Mouse (Mus musculus) testis, adult 2 months (tissue): ENCODE results near the gene Olfm3. TPM values are rescaled to one million over a fixed set of nuclear protein-coding genes. Genes with fewer than 3 reads are reported as not detected.

Source experiments
- H3K27ac ChIP-seq: fragments of 200-500 bp; 2 replicates; pipeline ENCODE4 v1.5.1; 2012; ENCODE audit warnings: low read depth, low read length; ENCODE audit not compliant: control insufficient read depth, insufficient read depth
- H3K27me3 ChIP-seq: fragments of 200-500 bp; 2 replicates; pipeline ENCODE4 v1.6.1; 2012; ENCODE audit warnings: mild to moderate bottlenecking, low read length, moderate library complexity; ENCODE audit not compliant: control insufficient read depth, insufficient read depth
- H3K36me3 ChIP-seq: fragments of 200-500 bp; 2 replicates; pipeline ENCODE4 v1.6.1; 2012; ENCODE audit warnings: mild to moderate bottlenecking, low read length; ENCODE audit not compliant: control insufficient read depth, insufficient read depth
- H3K4me1 ChIP-seq: fragments of 200-500 bp; 2 replicates; pipeline ENCODE4 v1.6.1; 2012; ENCODE audit warnings: low read length; ENCODE audit not compliant: control insufficient read depth, insufficient read depth
- H3K4me3 ChIP-seq: fragments of 200-500 bp; 2 replicates; pipeline ENCODE4 v1.5.1; 2012; ENCODE audit warnings: low read depth, mild to moderate bottlenecking, low read length, moderate library complexity, mixed read lengths; ENCODE audit not compliant: control insufficient read depth
- CTCF ChIP-seq: fragments of 200-500 bp; IDR thresholded peaks from 2 replicates; pipeline ENCODE4 v1.5.1; 2012; ENCODE audit warnings: low read depth, mild to moderate bottlenecking, inconsistent platforms, low read length, moderate library complexity; ENCODE audit not compliant: control insufficient read depth, insufficient read depth, insufficient replicate concordance
- POLR2A ChIP-seq: fragments of 200-500 bp; IDR thresholded peaks from 2 replicates; pipeline ENCODE4 v1.6.1; 2012; ENCODE audit warnings: low read depth, mild to moderate bottlenecking, inconsistent platforms, low read length, moderate library complexity; ENCODE audit not compliant: control insufficient read depth
- polyA plus RNA-seq: library from polyadenylated mRNA; depleted of rRNA; stranded (reverse); fragments of >200 nt; gene quantifications from 2 replicates; pipeline ENCODE4 v1.2.3, GENCODE M21; 2012

The Olfm3 gene
- polyA plus RNA-seq, 1 experiment: not detected

GRCm38 (mm10) chr3:115104155-115104801, 200.4 kb downstream of the Olfm3 start:
- TF ChIP-seq POLR2A (no peak), CTCF (no peak)
- H3K4me3 ChIP-seq: no peak overlapping the region
- H3K27me3 ChIP-seq: no peaks in the 10 kb centered on the region
- H3K27ac ChIP-seq: no peak overlapping the region
- no peaks in the 10 kb centered on the region for H3K4me1 ChIP-seq
- H3K36me3 ChIP-seq: no peaks in the 10 kb centered on the region

- TF ChIP-seq POLR2A (no peak), CTCF (no peak)
- Histone ChIP-seq H3K4me1 (no peaks in the 10 kb centered on the region), H3K4me3 (no peak overlapping the region), H3K36me3 (no peaks in the 10 kb centered on the region), H3K27me3 (no peaks in the 10 kb centered on the region), H3K27ac (no peak overlapping the region)
Observed at GRCm38 (mm10) chr3:115104802-115105493, 201.1 kb downstream of the Olfm3 start.

- H3K4me3 ChIP-seq: no peak overlapping the region
- TF ChIP-seq CTCF (no peak), POLR2A (no peak)
- no peaks in the 10 kb centered on the region for H3K27me3 ChIP-seq
- no peaks in the 10 kb centered on the region for H3K36me3 ChIP-seq
- H3K27ac ChIP-seq: no peak overlapping the region
- no peaks in the 10 kb centered on the region for H3K4me1 ChIP-seq
Observed at GRCm38 (mm10) chr3:115145722-115146121, 241.8 kb downstream of the Olfm3 start.

GRCm38 (mm10) chr3:115146244-115146643, 242.4 kb downstream of the Olfm3 start:
- H3K36me3 ChIP-seq: no peaks in the 10 kb centered on the region
- no peak overlapping the region for H3K27ac ChIP-seq
- no peaks in the 10 kb centered on the region for H3K4me1 ChIP-seq
- TF ChIP-seq CTCF: no peak
- H3K4me3 ChIP-seq: no peak overlapping the region
- H3K27me3 ChIP-seq: no peaks in the 10 kb centered on the region

GRCm38 (mm10) chr3:115158903-115159473, 255.1 kb downstream of the Olfm3 start:
- Histone ChIP-seq H3K4me3 (no peak overlapping the region), H3K27ac (no peak overlapping the region), H3K36me3 (no peaks in the 10 kb centered on the region), H3K4me1 (no peaks in the 10 kb centered on the region), H3K27me3 (no peaks in the 10 kb centered on the region)
- TF ChIP-seq CTCF (no peak), POLR2A (no peak)

GRCm38 (mm10) chr3:115174625-115175024, 270.7 kb downstream of the Olfm3 start:
- Histone ChIP-seq H3K27ac (no peak overlapping the region), H3K27me3 (no peaks in the 10 kb centered on the region), H3K4me3 (no peak overlapping the region), H3K36me3 (no peaks in the 10 kb centered on the region), H3K4me1 (no peaks in the 10 kb centered on the region)
- TF ChIP-seq POLR2A (no peak), CTCF (no peak)
